Mouse (Mus musculus) c-Kit-negative CD71-positive TER-119-positive erythroid progenitor cells, embryonic 14.5 days (primary cell): ENCODE data around the gene Sdhb.

Experiments used
- DNase-seq: peaks from one replicate; pipeline ENCODE4 v3.0.0-alpha.2; 2013; ENCODE audit warnings: low read depth, low spot score

Gene Sdhb

GRCm38 (mm10) chr4:140948481-140948880 lies 12.5 kb upstream of the Sdhb start:
- DNase-seq, result no peak

- DNase-seq, result no peak
These were observed 12.0 kb upstream of the Sdhb start for GRCm38 (mm10) chr4:140949052-140949451.

GRCm38 (mm10) chr4:140949616-140950015 lies 11.4 kb upstream of the Sdhb start:
- DNase-seq, result no peak

GRCm38 (mm10) chr4:140950574-140950973 lies 10.4 kb upstream of the Sdhb start:
- DNase-seq, result no peak

GRCm38 (mm10) chr4:140951861-140952641 lies 9.0 kb upstream of the Sdhb start:
- no peak for DNase-seq

- DNase-seq, result no peak
These were observed 3.8 kb upstream of the Sdhb start for GRCm38 (mm10) chr4:140957131-140957702.

GRCm38 (mm10) chr4:140957725-140958124 lies 3.3 kb upstream of the Sdhb start:
- peak; percentile 50 for DNase-seq

GRCm38 (mm10) chr4:140958319-140958718 lies 2.7 kb upstream of the Sdhb start:
- no peak for DNase-seq

GRCm38 (mm10) chr4:140959128-140959679 lies 1.8 kb upstream of the Sdhb start:
- no peak for DNase-seq

GRCm38 (mm10) chr4:140959715-140960479 lies 1.1 kb upstream of the Sdhb start:
- no peak for DNase-seq

GRCm38 (mm10) chr4:140961467-140962206 lies 634 bp downstream of the Sdhb start:
- no peak for DNase-seq

GRCm38 (mm10) chr4:140962207-140962909 lies 1.4 kb downstream of the Sdhb start:
- no peak for DNase-seq

- DNase-seq, result no peak
These were observed 1.9 kb downstream of the Sdhb start for GRCm38 (mm10) chr4:140962950-140963349.

- no peak for DNase-seq
These were observed 3.1 kb downstream of the Sdhb start for GRCm38 (mm10) chr4:140963941-140964597.

GRCm38 (mm10) chr4:140964620-140965019 lies 3.6 kb downstream of the Sdhb start:
- peak; percentile 59 for DNase-seq

GRCm38 (mm10) chr4:140967386-140968159 lies 6.6 kb downstream of the Sdhb start:
- DNase-seq, result no peak

GRCm38 (mm10) chr4:140971691-140972090 lies 10.7 kb downstream of the Sdhb start:
- DNase-seq, result no peak

- DNase-seq, result no peak
These were observed 13.4 kb downstream of the Sdhb start for GRCm38 (mm10) chr4:140974408-140974807.

GRCm38 (mm10) chr4:140975356-140975755 lies 14.4 kb downstream of the Sdhb start:
- DNase-seq, result no peak

GRCm38 (mm10) chr4:140977278-140977677 lies 16.3 kb downstream of the Sdhb start:
- no peak for DNase-seq
